Comparison of ENCODE assay signal across 10 mouse cellular contexts in the genomic region with DNA sequence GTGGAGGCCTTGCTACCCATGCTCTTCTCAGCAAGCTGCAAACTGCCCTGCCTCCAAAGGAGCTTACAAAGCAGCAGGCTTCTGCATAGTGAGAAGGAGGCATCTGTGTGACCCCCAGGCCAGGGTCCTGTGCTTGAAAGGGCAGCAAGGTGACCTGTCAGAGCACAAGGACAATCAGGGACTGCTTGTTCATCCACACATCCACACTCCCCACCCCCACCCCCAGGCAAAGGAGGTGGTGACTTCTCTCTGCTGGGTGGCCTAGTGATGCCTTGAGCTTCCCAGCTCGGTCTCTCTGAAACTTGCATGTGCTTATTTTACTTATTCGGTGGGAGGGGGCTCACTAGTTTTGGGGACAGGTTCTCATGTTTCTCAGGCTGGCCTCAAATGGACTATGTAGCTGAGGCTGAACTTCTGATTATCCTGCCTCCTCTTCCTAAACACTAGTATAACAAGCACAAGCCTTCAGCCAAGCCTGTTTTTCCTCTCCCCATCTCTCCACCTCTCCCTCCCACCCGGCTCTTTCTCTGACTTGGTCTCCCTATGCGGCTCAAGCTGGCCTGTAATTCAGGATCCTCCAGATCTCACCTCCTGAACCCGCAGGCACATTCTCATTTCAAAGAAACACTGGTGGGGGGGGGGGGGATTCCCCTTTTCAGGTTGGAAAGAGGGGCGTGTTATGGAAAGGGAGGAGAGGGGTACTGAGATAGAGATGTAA. TPM values are rescaled to one million over a fixed set of nuclear protein-coding genes. Genes with fewer than 3 reads are reported as not detected.
DNase-seq lines count a peak whose midpoint lies in the region; ATAC-seq lines count a peak whose summit lies in the region.
"Had no signal": no experiment of that assay in that cellular context is flagged by ENCODE, and none has a peak within 500 bp of the region (broad histone marks: within the 10 kb centered on the region; RNA-seq: fewer than 3 reads in every experiment).

No protein-coding gene starts in this region.

- peaks cover 7% of the 10 kb centered on the region; the same call in 1 of the 2 replicates for H3K4me1 ChIP-seq in forebrain, embryonic 11.5 days (replicated peaks; ENCODE audit: control insufficient read depth, insufficient read depth, low read length)
- peaks cover 6% of the 10 kb centered on the region for H3K4me1 ChIP-seq in forebrain, embryonic 15.5 days
- H3K4me1 ChIP-seq in embryonic facial prominence, embryonic 13.5 days = peaks cover 17% of the 10 kb centered on the region
- H3K4me1 ChIP-seq in midbrain, embryonic 11.5 days (ENCODE audit: control insufficient read depth, insufficient read depth, low read length) = peaks cover 16% of the 10 kb centered on the region

- H3K9me3 ChIP-seq in forebrain, embryonic 11.5 days (ENCODE audit: control insufficient read depth, low read length) = no peaks in the 10 kb centered on the region
- H3K9me3 ChIP-seq in forebrain, embryonic 15.5 days = no peaks in the 10 kb centered on the region
- no peaks in the 10 kb centered on the region for H3K9me3 ChIP-seq in embryonic facial prominence, embryonic 13.5 days
- H3K9me3 ChIP-seq in midbrain, embryonic 11.5 days (ENCODE audit: control insufficient read depth, low read length) = no peaks in the 10 kb centered on the region

- H3K27ac ChIP-seq in forebrain, embryonic 11.5 days (ENCODE audit: low read depth, low read length) = peak overlapping the region; percentile 12; the same call in 1 of the 2 replicates
- H3K27ac ChIP-seq in forebrain, embryonic 15.5 days (replicated peaks) = no peak overlapping the region
- H3K27ac ChIP-seq in embryonic facial prominence, embryonic 13.5 days = peak overlapping the region; percentile 51
- peak overlapping the region; percentile 44; the same call in 1 of the 2 replicates for H3K27ac ChIP-seq in midbrain, embryonic 11.5 days (ENCODE audit: low read depth, low read length)

- peak; percentile 23 for ATAC-seq in forebrain, embryonic 11.5 days (replicated peaks; ENCODE audit: low FRiP score)
- no peak for ATAC-seq in forebrain, embryonic 15.5 days (replicated peaks)
- 0 out of 2 replicates have a peak, but pooled peaks have one; percentile 21 for ATAC-seq in embryonic facial prominence, embryonic 13.5 days (ENCODE audit: insufficient number of reproducible peaks, insufficient read depth, low FRiP score, low TSS enrichment, low read depth)
- peak; percentile 47 for ATAC-seq in midbrain, embryonic 11.5 days (ENCODE audit: low FRiP score)
- ATAC-seq: activated CD4-positive, CD25-positive, alpha-beta regulatory T cell, adult 4 months had no signal

- WGBS in forebrain, embryonic 11.5 days = 9% methylated on average over 6 of the region's 6 CpGs
- WGBS in forebrain, embryonic 15.5 days = 20% methylated on average over 6 of the region's 6 CpGs
- 7% methylated on average over 6 of the region's 6 CpGs for WGBS in embryonic facial prominence, embryonic 13.5 days
- WGBS in midbrain, embryonic 11.5 days = 6% methylated on average over 6 of the region's 6 CpGs

- H3K9ac ChIP-seq in forebrain, embryonic 11.5 days (ENCODE audit: low read length) = no peak overlapping the region; the same call in 1 of the 2 replicates
- H3K9ac ChIP-seq in forebrain, embryonic 15.5 days (replicated peaks) = no peak overlapping the region
- H3K9ac ChIP-seq in embryonic facial prominence, embryonic 13.5 days = no peak overlapping the region
- H3K9ac ChIP-seq in midbrain, embryonic 11.5 days (ENCODE audit: low read length) = peak overlapping the region; percentile 40

- H3K27me3 ChIP-seq in forebrain, embryonic 11.5 days (ENCODE audit: control insufficient read depth, insufficient read depth, low read length) = no peaks in the 10 kb centered on the region
- H3K27me3 ChIP-seq in forebrain, embryonic 15.5 days = no peaks in the 10 kb centered on the region
- no peaks in the 10 kb centered on the region for H3K27me3 ChIP-seq in embryonic facial prominence, embryonic 13.5 days
- H3K27me3 ChIP-seq in midbrain, embryonic 11.5 days (ENCODE audit: control insufficient read depth, insufficient read depth, low read length) = no peaks in the 10 kb centered on the region

- no peaks in the 10 kb centered on the region for H3K36me3 ChIP-seq in forebrain, embryonic 11.5 days (ENCODE audit: control insufficient read depth, insufficient read depth, low read length)
- no peaks in the 10 kb centered on the region for H3K36me3 ChIP-seq in forebrain, embryonic 15.5 days
- H3K36me3 ChIP-seq in embryonic facial prominence, embryonic 13.5 days = no peaks in the 10 kb centered on the region
- no peaks in the 10 kb centered on the region for H3K36me3 ChIP-seq in midbrain, embryonic 11.5 days (ENCODE audit: control insufficient read depth, insufficient read depth, low read length)

- peak; percentile 51 for DNase-seq in forebrain, embryonic 11.5 days (ENCODE audit: low spot score)
- DNase-seq in A20 (ENCODE audit: low read depth, low spot score) = peak; percentile 40
- peak; percentile 89 for DNase-seq in midbrain, embryonic 11.5 days (ENCODE audit: low spot score, missing footprints)
- no peak for DNase-seq in spleen, postnatal 14 days (ENCODE audit: low spot score in 2 of 2)
- DNase-seq in right cerebral cortex, postnatal 36 days (ENCODE audit: low spot score in 2 of 2) = no peak
- no peak for DNase-seq in layer of hippocampus, postnatal 10 days (ENCODE audit: low spot score in 2 of 2)

- H3K4me3 ChIP-seq in forebrain, embryonic 11.5 days (ENCODE audit: low read depth, low read length) = no peak overlapping the region
- no peak overlapping the region for H3K4me3 ChIP-seq in forebrain, embryonic 15.5 days
- H3K4me3 ChIP-seq in embryonic facial prominence, embryonic 13.5 days = no peak overlapping the region
- no peak overlapping the region for H3K4me3 ChIP-seq in midbrain, embryonic 11.5 days (ENCODE audit: low read depth, low read length)

- no peak overlapping the region for H3K4me2 ChIP-seq in forebrain, embryonic 11.5 days (ENCODE audit: low read depth, low read length, severe bottlenecking)
- H3K4me2 ChIP-seq in forebrain, embryonic 15.5 days (replicated peaks) = no peak overlapping the region
- no peak overlapping the region for H3K4me2 ChIP-seq in embryonic facial prominence, embryonic 13.5 days
- peak overlapping the region; percentile 13; the same call in 1 of the 2 replicates for H3K4me2 ChIP-seq in midbrain, embryonic 11.5 days

RNA-seq across cellular contexts. Expression of gene Sept5, which starts 56.4 kb away (rescaled TPM):
- 44.2 and 48.2 TPM in 2 replicates for polyA plus RNA-seq in forebrain, embryonic 11.5 days (2014; fragmentation: Nextera tagmentation; extraction: Ambion mirVana)
- 194 and 203 TPM in 2 replicates for polyA plus RNA-seq in forebrain, embryonic 15.5 days (2015; fragmentation: Nextera tagmentation; extraction: Ambion mirVana)
- 39.7 and 45.9 TPM in 2 replicates for polyA plus RNA-seq in embryonic facial prominence, embryonic 13.5 days (2015; fragmentation: Nextera tagmentation; extraction: Ambion mirVana)
- polyA plus RNA-seq in midbrain, embryonic 11.5 days (2014; fragmentation: Nextera tagmentation; extraction: Ambion mirVana) = 40.7 and 52.0 TPM in 2 replicates
- total RNA-seq in layer of hippocampus, postnatal 10 days (2021) = 100 to 1,000 TPM; 543 to 588 TPM

RNA-seq across cellular contexts. Expression of gene Gm49601, which starts 60.0 kb away (rescaled TPM):
- polyA plus RNA-seq in forebrain, embryonic 11.5 days (2014; fragmentation: Nextera tagmentation; extraction: Ambion mirVana) = 2.8 and 3.4 TPM in 2 replicates
- polyA plus RNA-seq in forebrain, embryonic 15.5 days (2015; fragmentation: Nextera tagmentation; extraction: Ambion mirVana) = 20.5 and 22.0 TPM in 2 replicates
- polyA plus RNA-seq in embryonic facial prominence, embryonic 13.5 days (2015; fragmentation: Nextera tagmentation; extraction: Ambion mirVana) = 4.5 and 7.4 TPM in 2 replicates
- polyA plus RNA-seq in midbrain, embryonic 11.5 days (2014; fragmentation: Nextera tagmentation; extraction: Ambion mirVana) = 1.7 and 3.3 TPM in 2 replicates
- 10 to 100 TPM; 84.8 to 98.2 TPM for total RNA-seq in layer of hippocampus, postnatal 10 days (2021)
- polyA plus RNA-seq: activated CD4-positive, CD25-positive, alpha-beta regulatory T cell, adult 4 months; liver, postnatal 0 days had no signal

Comparison
In these comparisons a context has a peak if more than half of its experiments do, and no peak if none do; other contexts are left out.
1. DNase-seq: peak in forebrain, embryonic 11.5 days (single experiment), A20 (single experiment) and midbrain, embryonic 11.5 days (single experiment); none in spleen, postnatal 14 days (0 of 2), right cerebral cortex, postnatal 36 days (0 of 2) and layer of hippocampus, postnatal 10 days (0 of 2).